Mouse (Mus musculus) intestine, postnatal 0 days (tissue): ENCODE data around the gene Cops8. TPM values are rescaled to one million over a fixed set of nuclear protein-coding genes. Genes with fewer than 3 reads are reported as not detected.

ENCODE experiments used
- ATAC-seq: fragments of 200-750 bp; cut with Nextera tagmentation; 2 replicates; pipeline ENCODE4 v1.8.0; 2017; ENCODE audit warnings: mild to moderate bottlenecking, moderate TSS enrichment, moderate library complexity
- H3K27ac ChIP-seq: fragments of 300-500 bp; sonication (generic); 2 replicates; pipeline ENCODE4 v1.5.1; 2014; ENCODE audit warnings: mild to moderate bottlenecking, low read depth, low read length, moderate library complexity
- H3K27me3 ChIP-seq: fragments of 300-500 bp; sonication (generic); replicated peaks from 2 replicates; pipeline ENCODE4 v1.6.1; 2014; ENCODE audit warnings: low read length, mixed read lengths; ENCODE audit not compliant: control insufficient read depth, insufficient read depth
- H3K36me3 ChIP-seq: fragments of 300-500 bp; sonication (generic); 2 replicates; pipeline ENCODE4 v1.6.1; 2014; ENCODE audit warnings: mild to moderate bottlenecking, moderate library complexity; ENCODE audit not compliant: control insufficient read depth, insufficient read depth
- H3K4me1 ChIP-seq: fragments of 300-500 bp; sonication (generic); replicated peaks from 2 replicates; pipeline ENCODE4 v1.6.1; 2014; ENCODE audit warnings: antibody characterized with exemption, low read length, mixed read lengths; ENCODE audit not compliant: control insufficient read depth, insufficient read depth
- H3K4me2 ChIP-seq: fragments of 300-500 bp; sonication (generic); replicated peaks from 2 replicates; pipeline ENCODE4 v1.6.1; 2014; ENCODE audit warnings: low read depth, mild to moderate bottlenecking, moderate library complexity
- H3K4me3 ChIP-seq: fragments of 300-500 bp; sonication (generic); 2 replicates; pipeline ENCODE4 v1.5.1; 2014; ENCODE audit warnings: low read depth, low read length
- H3K9ac ChIP-seq: fragments of 300-500 bp; sonication (generic); 2 replicates; pipeline ENCODE4 v1.6.1; 2014; ENCODE audit warnings: mild to moderate bottlenecking, low read depth, low read length
- H3K9me3 ChIP-seq: fragments of 300-500 bp; sonication (generic); 2 replicates; pipeline ENCODE4 v1.6.1; 2016; ENCODE audit warnings: mixed run types; ENCODE audit not compliant: control insufficient read depth
- CTCF ChIP-seq: sonication (generic); IDR thresholded peaks from 2 replicates; pipeline ENCODE4 v1.5.1; 2016; ENCODE audit warnings: low read depth, mild to moderate bottlenecking, control low read depth, antibody characterized with exemption, moderate library complexity
- WGBS: fragments of 180-500 bp; shearing (Covaris S2); extraction: QIAGEN DNeasy Blood & Tissue Kit; methylation state at CpG from one replicate; pipeline ENCODE4 v1.1.7; 2014; 5-methylcytosine and 5-hydroxymethylcytosine counted together
- polyA plus RNA-seq: library from polyadenylated mRNA; unstranded; fragments of >200 nt; fragmentation: Nextera tagmentation; extraction: Ambion mirVana; gene quantifications from 2 replicates; pipeline ENCODE4 v1.2.1, GENCODE M21; 2015

The Cops8 gene
- polyA plus RNA-seq, 1 experiment from 2014 or later = 49.7 TPM

GRCm38 (mm10) chr1:90657292-90658050, 54.7 kb downstream of the Cops8 start:
- H3K27me3 ChIP-seq = no peaks in the 10 kb centered on the region
- H3K36me3 ChIP-seq = no peaks in the 10 kb centered on the region
- no peak for ATAC-seq
- H3K4me1 ChIP-seq = no peaks in the 10 kb centered on the region
- TF ChIP-seq CTCF = no peak
- no peak overlapping the region for H3K27ac ChIP-seq
- 76% methylated on average over 10 of the region's 10 CpGs for WGBS
- no peaks in the 10 kb centered on the region for H3K9me3 ChIP-seq
- no peak overlapping the region for H3K9ac ChIP-seq
- H3K4me2 ChIP-seq = no peak overlapping the region
- no peak overlapping the region for H3K4me3 ChIP-seq

GRCm38 (mm10) chr1:90658581-90658980, 55.8 kb downstream of the Cops8 start:
- no peak for ATAC-seq
- no peak overlapping the region for H3K9ac ChIP-seq
- H3K9me3 ChIP-seq = no peaks in the 10 kb centered on the region
- H3K27me3 ChIP-seq = no peaks in the 10 kb centered on the region
- no peaks in the 10 kb centered on the region for H3K4me1 ChIP-seq
- no peak overlapping the region for H3K4me2 ChIP-seq
- no peak overlapping the region for H3K4me3 ChIP-seq
- H3K27ac ChIP-seq = no peak overlapping the region
- no peaks in the 10 kb centered on the region for H3K36me3 ChIP-seq
- WGBS = 85% methylated on average over 3 of the region's 3 CpGs
- no peak for TF ChIP-seq CTCF

DNA sequence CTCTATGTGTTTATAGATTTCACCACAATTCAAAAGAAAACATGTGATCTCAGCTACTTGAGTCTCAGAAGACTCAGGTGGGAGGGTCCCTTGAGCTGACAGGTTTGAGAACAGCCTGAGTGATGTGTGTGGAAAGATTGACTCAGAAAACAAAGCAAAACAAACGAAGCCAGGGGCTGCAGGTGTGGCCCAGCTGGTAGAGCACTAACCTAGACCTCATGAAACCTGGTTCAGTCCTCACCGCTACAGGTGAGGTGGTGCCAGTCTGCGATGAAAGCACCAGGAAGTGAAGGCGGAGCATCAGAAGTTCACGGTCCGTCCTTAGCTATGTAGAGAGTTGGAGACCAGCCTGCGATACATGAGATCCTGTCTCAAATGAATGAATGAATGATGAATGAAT, 57.4 kb downstream of the Cops8 start:
- WGBS = 71% methylated on average over 7 of the region's 7 CpGs
- Histone ChIP-seq H3K4me3 (no peak overlapping the region), H3K36me3 (no peaks in the 10 kb centered on the region), H3K27me3 (no peaks in the 10 kb centered on the region), H3K4me2 (no peak overlapping the region), H3K27ac (no peak overlapping the region), H3K9me3 (no peaks in the 10 kb centered on the region), H3K4me1 (no peaks in the 10 kb centered on the region), H3K9ac (no peak overlapping the region)
- TF ChIP-seq CTCF = no peak
- no peak for ATAC-seq

DNA sequence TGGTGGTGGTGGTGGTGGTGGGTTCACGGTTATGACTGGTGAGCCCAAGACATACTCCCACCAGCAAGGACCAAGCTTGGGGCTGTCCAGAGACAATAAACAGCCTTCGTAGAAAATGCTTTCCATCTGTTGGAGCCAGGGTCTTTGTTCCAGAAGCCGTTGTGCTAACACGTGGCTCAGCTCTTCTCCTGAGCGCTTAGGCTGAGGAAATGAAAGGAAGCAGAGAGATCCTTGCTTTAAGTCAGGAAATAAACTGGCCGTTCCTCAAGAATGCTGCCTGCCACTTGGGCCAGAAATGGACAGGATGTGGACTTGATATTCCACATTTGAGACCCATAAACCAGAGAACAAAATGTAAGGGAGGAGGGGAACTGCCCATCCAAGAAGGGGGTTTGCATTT, 59.7 kb downstream of the Cops8 start:
- H3K9ac ChIP-seq = no peak overlapping the region
- H3K4me1 ChIP-seq = no peaks in the 10 kb centered on the region
- no peaks in the 10 kb centered on the region for H3K36me3 ChIP-seq
- no peak for TF ChIP-seq CTCF
- H3K9me3 ChIP-seq = no peaks in the 10 kb centered on the region
- 56% methylated on average over 6 of the region's 6 CpGs for WGBS
- no peak overlapping the region for H3K4me3 ChIP-seq
- no peak for ATAC-seq
- no peak overlapping the region for H3K4me2 ChIP-seq
- H3K27ac ChIP-seq = 0 out of 2 replicates have a peak overlapping the region, but pooled peaks have one; percentile 28
- H3K27me3 ChIP-seq = no peaks in the 10 kb centered on the region

Other genes starting within 250 kb of the Cops8 start
- 31.5 and 33.3 TPM in 2 replicates for gene Col6a3, start 241.0 kb downstream of the Cops8 start, polyA plus RNA-seq